Mouse (Mus musculus): Measurements from ENCODE around the gene Iqcg.

Iqcg gene

DNA sequence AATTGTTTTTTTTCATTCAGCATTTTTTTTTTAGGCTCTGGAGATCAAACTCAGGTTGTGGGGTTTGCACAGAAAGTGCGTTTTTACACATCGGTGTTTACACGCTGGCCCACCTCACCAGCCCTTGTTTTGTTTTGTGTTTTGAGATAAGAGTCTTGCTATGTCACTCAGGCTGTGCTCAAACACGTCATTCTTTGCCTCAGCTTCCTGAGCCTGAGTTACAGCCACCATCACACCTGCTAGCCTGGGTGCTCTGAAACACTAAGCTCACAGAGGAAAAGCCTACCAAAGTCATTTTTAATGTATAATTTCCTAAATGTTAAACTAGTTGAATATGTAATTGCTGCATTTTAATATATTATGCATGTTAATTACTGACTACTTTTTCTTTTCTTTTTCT is 74.6 kb downstream of the Iqcg start:
- DNase-seq (ENCODE audit: low read depth, low spot score): no peak

DNA sequence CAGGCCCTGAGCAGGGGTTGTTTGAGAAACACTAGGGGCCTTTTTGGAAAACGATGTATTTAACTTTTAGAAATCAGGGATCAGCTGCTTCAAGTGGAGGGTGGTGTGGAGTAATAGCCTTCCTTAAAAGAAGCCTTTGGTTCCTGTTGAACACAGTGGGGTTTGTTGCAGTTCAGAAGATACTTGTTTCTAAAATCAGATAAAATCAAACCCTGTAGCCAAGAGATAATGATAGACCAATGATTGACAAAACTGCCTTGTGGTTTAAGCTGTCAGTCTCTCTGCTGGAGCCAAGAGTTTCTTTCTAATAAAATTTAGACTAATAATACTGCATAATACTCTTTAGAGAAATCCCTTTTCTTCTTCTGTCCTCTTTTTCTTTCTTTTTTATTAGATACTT is 75.8 kb downstream of the Iqcg start:
- no peak for DNase-seq (ENCODE audit: low read depth, low spot score)

DNA sequence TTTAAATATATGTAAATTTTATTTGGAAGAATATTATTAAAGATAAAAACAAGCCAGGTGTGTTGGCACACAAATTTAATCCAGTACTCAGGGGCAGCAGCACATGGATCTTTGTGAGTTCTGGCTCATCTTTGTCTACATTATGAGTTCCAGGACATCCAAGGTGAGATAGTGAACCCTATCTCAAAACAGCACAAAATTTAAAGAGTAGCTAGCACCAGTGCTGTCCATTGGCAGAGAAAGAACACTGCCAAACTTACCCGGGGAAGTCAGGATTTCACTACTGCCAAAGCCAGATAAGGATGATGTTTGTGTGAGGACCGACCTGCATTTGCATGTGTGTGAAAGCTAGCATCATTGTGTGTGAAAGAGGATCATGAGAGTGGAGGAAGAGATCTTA is 83.0 kb downstream of the Iqcg start:
- DNase-seq (ENCODE audit: low read depth, low spot score): no peak

DNA sequence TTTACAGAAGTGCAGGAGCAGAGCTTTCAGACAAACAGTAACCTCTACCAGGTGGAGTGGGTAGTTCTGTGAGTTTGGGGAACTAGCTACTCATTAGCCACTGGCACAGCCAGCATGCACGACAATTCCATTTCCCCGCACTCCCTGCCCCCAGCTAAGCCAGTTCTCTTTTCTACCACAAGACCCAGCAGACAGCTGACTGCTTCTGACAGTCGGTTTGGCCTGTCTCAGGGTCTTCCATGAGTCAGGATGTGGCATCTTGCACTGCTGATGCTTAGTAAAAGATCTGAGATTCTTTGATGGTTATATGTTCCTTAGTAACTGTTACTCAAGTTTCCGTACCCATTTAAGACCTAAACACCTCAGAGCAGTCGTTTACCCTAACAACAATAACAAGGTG is 83.5 kb downstream of the Iqcg start:
- peak; percentile 15 for DNase-seq (ENCODE audit: low read depth, low spot score)
